Mouse (Mus musculus) midbrain, embryonic 15.5 days (tissue): ENCODE measurements around the gene Rcan1. TPM values are rescaled to one million over a fixed set of nuclear protein-coding genes. Genes with fewer than 3 reads are reported as not detected.
A peak's percentile ranks its signal among the peaks of the same experiment; 100 is the strongest.

ENCODE experiments used
- ATAC-seq: fragments of 200-750 bp; cut with Nextera tagmentation; replicated peaks from 2 replicates; pipeline ENCODE4 v1.8.0; 2017; ENCODE audit warnings: moderate TSS enrichment
- H3K27ac ChIP-seq: fragments of 300-500 bp; sonication (generic); 2 replicates; pipeline ENCODE4 v1.5.1; 2015; ENCODE audit warnings: mild to moderate bottlenecking, inconsistent platforms
- H3K27me3 ChIP-seq: fragments of 300-500 bp; sonication (generic); replicated peaks from 2 replicates; pipeline ENCODE4 v1.6.1; 2015; ENCODE audit warnings: inconsistent platforms
- H3K36me3 ChIP-seq: fragments of 300-500 bp; sonication (generic); replicated peaks from 2 replicates; pipeline ENCODE4 v1.6.1; 2015; ENCODE audit warnings: inconsistent platforms
- H3K4me1 ChIP-seq: fragments of 300-500 bp; sonication (generic); 2 replicates; pipeline ENCODE4 v1.6.1; 2015; ENCODE audit warnings: inconsistent platforms
- H3K4me2 ChIP-seq: fragments of 300-500 bp; sonication (generic); 2 replicates; pipeline ENCODE4 v1.6.1; 2015; ENCODE audit warnings: inconsistent platforms, mild to moderate bottlenecking, moderate library complexity
- H3K4me3 ChIP-seq: fragments of 300-500 bp; sonication (generic); 2 replicates; pipeline ENCODE4 v1.5.1; 2015; ENCODE audit warnings: mild to moderate bottlenecking, inconsistent platforms
- H3K9ac ChIP-seq: fragments of 300-500 bp; sonication (generic); 2 replicates; pipeline ENCODE4 v1.6.1; 2015; ENCODE audit warnings: mild to moderate bottlenecking, inconsistent platforms
- H3K9me3 ChIP-seq: fragments of 300-500 bp; sonication (generic); 2 replicates; pipeline ENCODE4 v1.6.1; 2016; ENCODE audit warnings: inconsistent platforms
- WGBS: fragments of 180-500 bp; shearing (Covaris S2); methylation state at CpG from one replicate; pipeline ENCODE4 v1.1.7; 2015; ENCODE audit warnings: mixed read lengths; 5-methylcytosine and 5-hydroxymethylcytosine counted together
- polyA plus RNA-seq: library from polyadenylated mRNA; unstranded; fragments of >200 nt; fragmentation: Nextera tagmentation; extraction: Ambion mirVana; gene quantifications from 2 replicates; pipeline ENCODE4 v1.2.1, GENCODE M21; 2015

Gene Rcan1
- polyA plus RNA-seq, 1 experiment from 2014 or later: 82.1 TPM

DNA sequence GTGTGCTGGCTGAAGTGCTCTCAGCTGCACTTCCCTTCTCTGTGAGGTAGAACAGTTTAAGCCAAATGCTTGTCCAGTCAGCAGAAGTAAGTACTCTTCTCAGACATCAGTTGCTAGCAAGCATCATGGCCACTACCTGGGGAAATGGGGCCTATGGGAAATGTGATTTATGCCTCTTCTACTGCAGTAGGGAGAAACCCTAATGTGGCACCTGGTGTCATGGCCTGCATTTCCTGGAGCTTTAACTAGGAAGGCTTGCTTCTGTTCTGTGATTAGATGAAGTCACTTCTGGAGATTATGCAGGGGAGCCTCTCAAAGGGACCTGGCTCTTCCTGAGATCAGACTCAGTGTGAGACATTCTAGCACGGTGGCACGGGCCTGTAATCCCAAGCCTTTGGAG, 60.3 kb downstream of the Rcan1 start:
- Histone ChIP-seq H3K4me3 (no peak overlapping the region), H3K9me3 (no peaks in the 10 kb centered on the region), H3K27me3 (no peaks in the 10 kb centered on the region), H3K36me3 (no peaks in the 10 kb centered on the region), H3K4me1 (peaks cover 11% of the 10 kb centered on the region), H3K27ac (no peak overlapping the region), H3K4me2 (no peak overlapping the region), H3K9ac (no peak overlapping the region)
- ATAC-seq: no peak
- 68% methylated on average over 2 of the region's 2 CpGs for whole genome bisulfite sequencing

DNA sequence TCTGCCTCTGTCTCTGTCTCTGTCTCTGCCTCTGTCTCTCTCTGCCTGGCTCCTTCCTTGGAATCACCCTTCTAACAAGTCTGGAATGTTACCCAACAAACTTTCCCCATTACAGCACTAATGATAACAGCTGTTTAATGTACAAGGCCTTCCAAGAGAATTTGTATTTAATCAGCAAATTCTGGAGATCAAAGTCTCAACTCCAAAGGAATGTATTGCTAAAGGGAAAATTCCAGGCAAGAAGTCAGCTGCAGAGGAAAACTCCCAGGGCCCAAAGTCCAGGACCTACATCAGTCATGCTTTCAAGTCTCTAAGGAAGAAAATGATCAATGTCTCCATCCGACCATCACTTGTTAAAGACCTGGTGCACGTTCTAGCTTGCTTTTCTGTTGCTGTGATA, 62.8 kb downstream of the Rcan1 start:
- no peak overlapping the region for H3K4me3 ChIP-seq
- no peak overlapping the region for H3K9ac ChIP-seq
- ATAC-seq: no peak
- H3K27ac ChIP-seq: no peak overlapping the region
- H3K4me1 ChIP-seq: peaks cover 9% of the 10 kb centered on the region
- no peaks in the 10 kb centered on the region for H3K9me3 ChIP-seq
- H3K27me3 ChIP-seq: no peaks in the 10 kb centered on the region
- no peaks in the 10 kb centered on the region for H3K36me3 ChIP-seq
- WGBS: 80% methylated on average over 2 of the region's 2 CpGs
- no peak overlapping the region for H3K4me2 ChIP-seq

DNA sequence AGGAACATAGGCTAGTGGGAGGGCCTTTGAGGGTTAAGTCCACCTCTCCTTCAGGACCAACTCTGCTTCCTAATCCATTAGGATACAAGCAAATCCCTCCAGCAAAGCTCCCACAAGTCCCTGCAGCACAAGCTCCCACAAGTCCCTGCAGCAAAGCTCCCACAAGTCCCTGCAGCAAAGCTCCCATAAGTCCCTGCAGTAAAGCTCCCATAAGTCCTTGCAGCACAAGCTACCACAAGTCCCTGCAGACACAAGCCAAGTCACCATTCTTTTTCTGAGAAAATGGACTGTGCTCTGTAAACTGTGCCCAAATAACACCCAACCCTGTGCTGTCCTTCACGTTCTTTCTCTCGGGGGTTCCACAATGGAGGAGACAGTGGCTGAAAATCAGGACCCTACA, 66.5 kb downstream of the Rcan1 start:
- ATAC-seq: no peak
- WGBS: 97% methylated on average over 2 of the region's 2 CpGs

GRCm38 (mm10) chr16:92403069-92403468, 67.6 kb downstream of the Rcan1 start:
- Histone ChIP-seq H3K4me2 (no peak overlapping the region), H3K27me3 (no peaks in the 10 kb centered on the region), H3K36me3 (no peaks in the 10 kb centered on the region), H3K9ac (no peak overlapping the region), H3K9me3 (no peaks in the 10 kb centered on the region), H3K4me1 (peaks cover 41% of the 10 kb centered on the region), H3K4me3 (no peak overlapping the region), H3K27ac (no peak overlapping the region)
- WGBS: 85% methylated on average over 10 of the region's 10 CpGs
- no peak for ATAC-seq

More for the DNA sequence above, 66.5 kb downstream of the Rcan1 start:
- Histone ChIP-seq H3K27me3 (no peaks in the 10 kb centered on the region), H3K27ac (no peak overlapping the region), H3K9me3 (no peaks in the 10 kb centered on the region), H3K4me2 (no peak overlapping the region), H3K36me3 (no peaks in the 10 kb centered on the region), H3K4me1 (peaks cover 33% of the 10 kb centered on the region), H3K9ac (no peak overlapping the region), H3K4me3 (no peak overlapping the region)

- Histone ChIP-seq H3K4me3 (no peak overlapping the region), H3K27me3 (no peaks in the 10 kb centered on the region), H3K36me3 (no peaks in the 10 kb centered on the region), H3K9me3 (no peaks in the 10 kb centered on the region), H3K4me1 (peaks cover 41% of the 10 kb centered on the region), H3K27ac (no peak overlapping the region), H3K4me2 (no peak overlapping the region), H3K9ac (no peak overlapping the region)
- 42% methylated on average over 8 of the region's 8 CpGs for WGBS
- no peak for ATAC-seq
Observed at GRCm38 (mm10) chr16:92402216-92402615, 68.5 kb downstream of the Rcan1 start.

DNA sequence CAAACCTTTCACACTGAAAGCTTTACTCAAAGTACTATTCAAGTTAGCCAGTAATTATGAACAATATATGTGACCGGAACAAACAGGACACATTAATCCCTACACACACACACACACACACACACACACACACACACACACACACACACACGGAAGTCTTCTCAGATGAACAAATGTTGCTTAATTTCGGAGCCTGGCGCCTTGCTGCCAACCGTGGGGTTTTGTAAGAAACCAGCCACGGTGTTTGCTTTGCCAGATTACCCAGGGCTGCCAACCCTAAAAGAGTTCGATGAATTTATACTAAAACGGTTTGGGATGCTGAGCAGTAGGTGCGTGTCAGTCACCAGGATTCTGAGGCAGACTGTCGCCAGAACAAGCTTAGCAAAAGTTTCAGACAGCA, 69.5 kb downstream of the Rcan1 start:
- Histone ChIP-seq H3K27ac (no peak overlapping the region), H3K9ac (no peak overlapping the region), H3K9me3 (no peaks in the 10 kb centered on the region), H3K27me3 (no peaks in the 10 kb centered on the region), H3K4me3 (no peak overlapping the region), H3K36me3 (0 out of 2 replicates have a peak, but pooled peaks cover under 1% of the 10 kb centered on the region), H3K4me2 (no peak overlapping the region), H3K4me1 (peaks cover 41% of the 10 kb centered on the region)
- ATAC-seq: no peak
- 50% methylated on average over 10 of the region's 10 CpGs for WGBS

DNA sequence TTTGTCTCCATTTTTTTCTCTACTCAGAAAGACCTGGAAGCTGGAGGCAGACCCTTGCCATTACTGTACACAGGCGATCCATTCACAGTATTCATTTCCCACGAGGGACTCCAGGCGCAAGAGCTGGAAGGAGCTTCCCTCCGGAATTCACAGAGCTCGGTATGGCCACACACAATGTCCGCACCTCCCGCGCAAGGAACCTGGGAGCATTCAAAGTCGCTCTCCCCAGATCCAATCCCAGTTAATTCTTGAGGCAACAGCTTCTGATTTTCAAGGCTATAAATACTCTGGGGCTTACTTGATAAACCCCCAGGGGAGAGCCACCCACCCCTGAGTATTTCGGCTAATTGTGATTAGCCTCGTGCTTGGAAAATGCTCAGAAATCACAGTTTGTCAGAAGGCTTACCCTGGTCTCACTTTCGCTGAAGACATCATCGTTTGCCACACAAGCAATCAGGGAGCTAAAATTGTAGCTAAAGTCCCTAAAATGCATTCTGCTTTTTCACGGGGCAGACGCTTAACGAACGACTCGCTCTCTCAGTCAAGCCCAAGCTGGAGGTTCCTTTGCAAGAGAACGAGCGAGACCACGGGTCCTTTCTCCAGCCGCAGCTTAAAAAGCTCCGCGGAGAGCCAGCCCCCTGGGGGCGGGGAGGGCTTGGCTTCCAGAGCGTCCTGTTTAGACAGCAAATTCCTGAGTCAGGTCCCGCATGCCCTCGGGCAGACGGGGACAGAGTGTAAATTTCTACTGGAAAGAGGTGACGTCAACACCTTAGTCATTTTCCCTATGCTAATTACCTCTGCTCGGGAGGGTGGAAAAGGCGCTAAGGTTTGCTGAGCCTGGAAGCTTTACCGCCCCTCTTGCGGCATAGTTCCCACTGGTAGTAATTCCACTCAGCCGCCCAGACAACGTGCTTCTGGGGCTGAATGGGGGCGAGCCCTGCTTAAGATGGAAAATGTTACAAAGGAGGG, 70.9 kb downstream of the Rcan1 start:
- Histone ChIP-seq H3K9me3 (no peaks in the 10 kb centered on the region), H3K36me3 (peaks cover 5% of the 10 kb centered on the region), H3K27me3 (no peaks in the 10 kb centered on the region), H3K9ac (peak overlapping the region; percentile 40), H3K27ac (peak overlapping the region; percentile 71), H3K4me3 (peak overlapping the region; percentile 38), H3K4me1 (peaks cover 41% of the 10 kb centered on the region), H3K4me2 (peak overlapping the region; percentile 65)
- under 1% methylated on average over 37 of the region's 37 CpGs for WGBS
- peak; percentile 72 for ATAC-seq

- Histone ChIP-seq H3K36me3 (peaks cover 5% of the 10 kb centered on the region), H3K9ac (no peak overlapping the region), H3K27me3 (no peaks in the 10 kb centered on the region), H3K4me1 (peaks cover 41% of the 10 kb centered on the region), H3K4me3 (no peak overlapping the region), H3K27ac (no peak overlapping the region), H3K9me3 (no peaks in the 10 kb centered on the region), H3K4me2 (peak overlapping the region; percentile 65)
- no peak for ATAC-seq
- WGBS: 52% methylated on average over 6 of the region's 6 CpGs
Observed at GRCm38 (mm10) chr16:92398574-92399118, 72.0 kb downstream of the Rcan1 start.

DNA sequence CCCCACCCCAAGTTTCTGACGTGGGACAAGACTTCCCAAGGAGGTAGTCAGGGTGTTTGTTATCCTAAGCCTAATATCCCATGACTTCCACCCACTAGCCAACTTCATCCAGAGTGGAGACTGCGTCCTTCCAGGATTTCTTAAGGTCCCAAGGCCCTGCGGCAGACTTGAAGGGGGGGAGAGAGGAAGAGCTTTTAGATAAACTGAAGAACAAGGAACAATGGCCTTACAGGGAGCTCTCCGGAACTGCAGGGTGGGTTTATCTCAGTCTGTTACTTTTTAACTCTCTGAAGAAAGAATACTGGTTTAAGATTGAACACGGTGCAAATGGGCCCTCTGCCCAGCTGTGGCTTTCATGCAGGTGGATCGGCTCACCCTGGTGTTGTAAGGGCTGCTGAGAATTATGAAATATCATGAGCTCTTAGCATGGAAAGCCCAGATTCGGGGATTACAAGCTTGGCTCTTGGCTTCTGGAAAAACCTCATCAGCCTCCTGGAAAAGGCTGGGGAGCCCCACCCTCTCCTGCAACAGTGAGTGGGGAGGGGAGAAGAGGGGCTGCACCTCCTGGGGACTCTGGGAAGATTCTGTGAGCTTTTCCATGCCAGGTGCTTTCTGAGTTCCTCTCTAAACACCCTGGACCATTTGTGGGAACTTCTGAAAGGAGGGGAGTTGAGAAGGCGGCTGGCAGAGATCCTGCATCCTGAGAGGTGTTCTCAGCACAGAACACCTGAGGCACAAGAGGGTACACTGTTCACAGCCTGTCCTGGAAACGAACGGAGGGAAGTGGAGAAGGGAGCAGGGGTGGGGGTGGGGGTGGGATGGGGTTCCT, 72.7 kb downstream of the Rcan1 start:
- H3K4me2 ChIP-seq: no peak overlapping the region
- H3K9me3 ChIP-seq: no peaks in the 10 kb centered on the region
- no peak overlapping the region for H3K4me3 ChIP-seq
- peaks cover 5% of the 10 kb centered on the region for H3K36me3 ChIP-seq
- 56% methylated on average over 10 of the region's 10 CpGs for WGBS
- H3K27me3 ChIP-seq: no peaks in the 10 kb centered on the region
- H3K27ac ChIP-seq: no peak overlapping the region
- peaks cover 41% of the 10 kb centered on the region for H3K4me1 ChIP-seq
- ATAC-seq: no peak
- H3K9ac ChIP-seq: no peak overlapping the region

- ATAC-seq: no peak
- Histone ChIP-seq H3K27me3 (no peaks in the 10 kb centered on the region), H3K4me2 (no peak overlapping the region), H3K9ac (no peak overlapping the region), H3K36me3 (peaks cover 5% of the 10 kb centered on the region), H3K4me3 (no peak overlapping the region), H3K9me3 (no peaks in the 10 kb centered on the region), H3K27ac (no peak overlapping the region), H3K4me1 (peaks cover 11% of the 10 kb centered on the region)
- WGBS: 99% methylated on average over 3 of the region's 3 CpGs
Observed at GRCm38 (mm10) chr16:92393732-92394131, 76.9 kb downstream of the Rcan1 start.

GRCm38 (mm10) chr16:92387692-92388091, 83.0 kb downstream of the Rcan1 start:
- Histone ChIP-seq H3K4me1 (peaks cover 12% of the 10 kb centered on the region), H3K4me3 (no peak overlapping the region), H3K27ac (peak overlapping the region; percentile 2; the same call in 1 of the 2 replicates), H3K9ac (no peak overlapping the region), H3K36me3 (no peaks in the 10 kb centered on the region), H3K27me3 (no peaks in the 10 kb centered on the region), H3K4me2 (no peak overlapping the region), H3K9me3 (no peaks in the 10 kb centered on the region)
- WGBS: 22% methylated on average over 10 of the region's 10 CpGs
- no peak for ATAC-seq

- ATAC-seq: no peak
- no peak overlapping the region for H3K27ac ChIP-seq
- H3K9me3 ChIP-seq: no peaks in the 10 kb centered on the region
- peaks cover 15% of the 10 kb centered on the region for H3K4me1 ChIP-seq
- 1% methylated on average over 2 of the region's 2 CpGs for WGBS
- no peak overlapping the region for H3K4me3 ChIP-seq
- no peak overlapping the region for H3K9ac ChIP-seq
- no peak overlapping the region for H3K4me2 ChIP-seq
- H3K27me3 ChIP-seq: no peaks in the 10 kb centered on the region
- H3K36me3 ChIP-seq: no peaks in the 10 kb centered on the region
Observed at GRCm38 (mm10) chr16:92385062-92385461, 85.6 kb downstream of the Rcan1 start.
